Mouse (Mus musculus): ENCODE data around the gene Rai14. TPM values are rescaled to one million over a fixed set of nuclear protein-coding genes. Genes with fewer than 3 reads are reported as not detected.

Gene Rai14
- polyA plus RNA-seq, 1 experiment from 2014 or later: 17.4 TPM

- H3K36me3 ChIP-seq: no peaks in the 10 kb centered on the region
- H3K4me1 ChIP-seq (replicated peaks): no peaks in the 10 kb centered on the region
- no peak for ATAC-seq
- H3K9ac ChIP-seq: no peak overlapping the region
- H3K27me3 ChIP-seq (replicated peaks): no peaks in the 10 kb centered on the region
- no peak overlapping the region for H3K4me2 ChIP-seq (replicated peaks)
- no peaks in the 10 kb centered on the region for H3K9me3 ChIP-seq
- no peak overlapping the region for H3K27ac ChIP-seq
- no peak overlapping the region for H3K4me3 ChIP-seq (replicated peaks)
- 76% methylated on average over 2 of the region's 2 CpGs for WGBS
Measured at GRCm38 (mm10) chr15:10586565-10586964, 127.9 kb downstream of the Rai14 start.

GRCm38 (mm10) chr15:10584359-10585187 lies 129.9 kb downstream of the Rai14 start:
- Histone ChIP-seq H3K27ac (no peak overlapping the region), H3K4me1 (replicated peaks) (no peaks in the 10 kb centered on the region), H3K36me3 (no peaks in the 10 kb centered on the region), H3K4me2 (replicated peaks) (no peak overlapping the region), H3K4me3 (replicated peaks) (no peak overlapping the region), H3K9me3 (no peaks in the 10 kb centered on the region), H3K27me3 (replicated peaks) (no peaks in the 10 kb centered on the region), H3K9ac (no peak overlapping the region)
- ATAC-seq: no peak
- WGBS: 81% methylated on average over 10 of the region's 10 CpGs

- no peak overlapping the region for H3K4me3 ChIP-seq (replicated peaks)
- H3K27ac ChIP-seq: no peak overlapping the region
- H3K4me1 ChIP-seq (replicated peaks): no peaks in the 10 kb centered on the region
- H3K4me2 ChIP-seq (replicated peaks): no peak overlapping the region
- no peaks in the 10 kb centered on the region for H3K9me3 ChIP-seq
- H3K9ac ChIP-seq: no peak overlapping the region
- WGBS: 43% methylated on average over 8 of the region's 8 CpGs
- peak; percentile 71; the same call in 1 of the 2 replicates for ATAC-seq
- no peaks in the 10 kb centered on the region for H3K27me3 ChIP-seq (replicated peaks)
- H3K36me3 ChIP-seq: no peaks in the 10 kb centered on the region
Measured at GRCm38 (mm10) chr15:10583408-10583807, 131.0 kb downstream of the Rai14 start.

- no peak for ATAC-seq
- no peaks in the 10 kb centered on the region for H3K9me3 ChIP-seq
- no peak overlapping the region for H3K27ac ChIP-seq
- peaks cover 15% of the 10 kb centered on the region for H3K36me3 ChIP-seq
- no peaks in the 10 kb centered on the region for H3K4me1 ChIP-seq (replicated peaks)
- H3K27me3 ChIP-seq (replicated peaks): no peaks in the 10 kb centered on the region
- H3K9ac ChIP-seq: no peak overlapping the region
- no peak overlapping the region for H3K4me3 ChIP-seq (replicated peaks)
- H3K4me2 ChIP-seq (replicated peaks): no peak overlapping the region
- WGBS: 87% methylated on average over 3 of the region's 3 CpGs
Measured at GRCm38 (mm10) chr15:10579159-10579558, 135.3 kb downstream of the Rai14 start.

GRCm38 (mm10) chr15:10566486-10566885 lies 147.9 kb downstream of the Rai14 start:
- Histone ChIP-seq H3K9ac (no peak overlapping the region), H3K27me3 (replicated peaks) (no peaks in the 10 kb centered on the region), H3K4me2 (replicated peaks) (no peak overlapping the region), H3K4me1 (replicated peaks) (no peaks in the 10 kb centered on the region), H3K36me3 (0 out of 2 replicates have a peak, but pooled peaks cover 2% of the 10 kb centered on the region), H3K4me3 (replicated peaks) (no peak overlapping the region), H3K27ac (no peak overlapping the region), H3K9me3 (no peaks in the 10 kb centered on the region)
- ATAC-seq: no peak
- WGBS: 82% methylated on average over 7 of the region's 7 CpGs

- WGBS: 32% methylated on average over 1 of the region's 1 CpGs
- H3K9me3 ChIP-seq: no peaks in the 10 kb centered on the region
- no peaks in the 10 kb centered on the region for H3K27me3 ChIP-seq (replicated peaks)
Measured at GRCm38 (mm10) chr15:10564201-10564600, 150.2 kb downstream of the Rai14 start.

GRCm38 (mm10) chr15:10562281-10562680 lies 152.1 kb downstream of the Rai14 start:
- H3K36me3 ChIP-seq: no peaks in the 10 kb centered on the region
- no peaks in the 10 kb centered on the region for H3K9me3 ChIP-seq
- no peak overlapping the region for H3K4me2 ChIP-seq (replicated peaks)
- no peak overlapping the region for H3K9ac ChIP-seq
- no peak overlapping the region for H3K4me3 ChIP-seq (replicated peaks)
- no peak for ATAC-seq
- H3K4me1 ChIP-seq (replicated peaks): no peaks in the 10 kb centered on the region
- no peaks in the 10 kb centered on the region for H3K27me3 ChIP-seq (replicated peaks)
- H3K27ac ChIP-seq: no peak overlapping the region

More at GRCm38 (mm10) chr15:10564201-10564600, 150.2 kb downstream of the Rai14 start:
- Histone ChIP-seq H3K27ac (no peak overlapping the region), H3K4me2 (replicated peaks) (no peak overlapping the region), H3K4me3 (replicated peaks) (no peak overlapping the region), H3K36me3 (0 out of 2 replicates have a peak, but pooled peaks cover 2% of the 10 kb centered on the region), H3K9ac (no peak overlapping the region), H3K4me1 (replicated peaks) (no peaks in the 10 kb centered on the region)
- no peak for ATAC-seq

GRCm38 (mm10) chr15:10560005-10560404 lies 154.4 kb downstream of the Rai14 start:
- Histone ChIP-seq H3K27ac (no peak overlapping the region), H3K4me2 (replicated peaks) (no peak overlapping the region), H3K36me3 (no peaks in the 10 kb centered on the region), H3K27me3 (replicated peaks) (no peaks in the 10 kb centered on the region), H3K4me3 (replicated peaks) (no peak overlapping the region), H3K9ac (no peak overlapping the region), H3K9me3 (no peaks in the 10 kb centered on the region), H3K4me1 (replicated peaks) (no peaks in the 10 kb centered on the region)
- ATAC-seq: no peak
- 95% methylated on average over 7 of the region's 7 CpGs for WGBS

GRCm38 (mm10) chr15:10558465-10558864 lies 156.0 kb downstream of the Rai14 start, which contains the start of gene Ttc23l:
TSS of gene Ttc23l (minus strand) at chr15:10558668.
- WGBS: 86% methylated on average over 13 of the region's 13 CpGs
- Histone ChIP-seq H3K4me2 (replicated peaks) (no peak within 1 kb of the TSS), H3K9me3 (no peaks in the 10 kb centered on the region), H3K9ac (no peak within 1 kb of the TSS), H3K27ac (no peak within 1 kb of the TSS), H3K27me3 (replicated peaks) (no peaks in the 10 kb centered on the region), H3K4me1 (replicated peaks) (no peaks in the 10 kb centered on the region), H3K36me3 (no peaks in the 10 kb centered on the region), H3K4me3 (replicated peaks) (no peak within 1 kb of the TSS)
- ATAC-seq: no peak

GRCm38 (mm10) chr15:10554336-10554735 lies 160.1 kb downstream of the Rai14 start:
- no peaks in the 10 kb centered on the region for H3K36me3 ChIP-seq
- H3K4me1 ChIP-seq (replicated peaks): no peaks in the 10 kb centered on the region
- no peaks in the 10 kb centered on the region for H3K27me3 ChIP-seq (replicated peaks)
- no peak overlapping the region for H3K4me3 ChIP-seq (replicated peaks)
- no peaks in the 10 kb centered on the region for H3K9me3 ChIP-seq
- ATAC-seq: no peak
- no peak overlapping the region for H3K4me2 ChIP-seq (replicated peaks)
- no peak overlapping the region for H3K27ac ChIP-seq
- H3K9ac ChIP-seq: no peak overlapping the region

GRCm38 (mm10) chr15:10540271-10541088 lies 173.9 kb downstream of the Rai14 start:
- no peak overlapping the region for H3K4me2 ChIP-seq (replicated peaks)
- 71% methylated on average over 16 of the region's 16 CpGs for WGBS
- H3K27ac ChIP-seq: no peak overlapping the region
- no peak overlapping the region for H3K9ac ChIP-seq
- no peaks in the 10 kb centered on the region for H3K4me1 ChIP-seq (replicated peaks)
- H3K36me3 ChIP-seq: no peaks in the 10 kb centered on the region
- no peak overlapping the region for H3K4me3 ChIP-seq (replicated peaks)
- no peaks in the 10 kb centered on the region for H3K27me3 ChIP-seq (replicated peaks)
- ATAC-seq: no peak
- H3K9me3 ChIP-seq: no peaks in the 10 kb centered on the region

GRCm38 (mm10) chr15:10535969-10536368 lies 178.5 kb downstream of the Rai14 start:
- Histone ChIP-seq H3K4me2 (replicated peaks) (no peak overlapping the region), H3K9ac (no peak overlapping the region), H3K27ac (no peak overlapping the region), H3K9me3 (no peaks in the 10 kb centered on the region), H3K36me3 (no peaks in the 10 kb centered on the region), H3K27me3 (replicated peaks) (no peaks in the 10 kb centered on the region), H3K4me3 (replicated peaks) (no peak overlapping the region), H3K4me1 (replicated peaks) (no peaks in the 10 kb centered on the region)
- no peak for ATAC-seq
- WGBS: 84% methylated on average over 7 of the region's 7 CpGs

Measured in intestine, embryonic 15.5 days (tissue).